Mouse (Mus musculus) retina, postnatal 1 day (tissue): ENCODE results near the gene Cend1.

Experiments
- DNase-seq: peaks from one replicate; pipeline ENCODE4 v3.0.0-alpha.2; 2012

The Cend1 gene

DNA sequence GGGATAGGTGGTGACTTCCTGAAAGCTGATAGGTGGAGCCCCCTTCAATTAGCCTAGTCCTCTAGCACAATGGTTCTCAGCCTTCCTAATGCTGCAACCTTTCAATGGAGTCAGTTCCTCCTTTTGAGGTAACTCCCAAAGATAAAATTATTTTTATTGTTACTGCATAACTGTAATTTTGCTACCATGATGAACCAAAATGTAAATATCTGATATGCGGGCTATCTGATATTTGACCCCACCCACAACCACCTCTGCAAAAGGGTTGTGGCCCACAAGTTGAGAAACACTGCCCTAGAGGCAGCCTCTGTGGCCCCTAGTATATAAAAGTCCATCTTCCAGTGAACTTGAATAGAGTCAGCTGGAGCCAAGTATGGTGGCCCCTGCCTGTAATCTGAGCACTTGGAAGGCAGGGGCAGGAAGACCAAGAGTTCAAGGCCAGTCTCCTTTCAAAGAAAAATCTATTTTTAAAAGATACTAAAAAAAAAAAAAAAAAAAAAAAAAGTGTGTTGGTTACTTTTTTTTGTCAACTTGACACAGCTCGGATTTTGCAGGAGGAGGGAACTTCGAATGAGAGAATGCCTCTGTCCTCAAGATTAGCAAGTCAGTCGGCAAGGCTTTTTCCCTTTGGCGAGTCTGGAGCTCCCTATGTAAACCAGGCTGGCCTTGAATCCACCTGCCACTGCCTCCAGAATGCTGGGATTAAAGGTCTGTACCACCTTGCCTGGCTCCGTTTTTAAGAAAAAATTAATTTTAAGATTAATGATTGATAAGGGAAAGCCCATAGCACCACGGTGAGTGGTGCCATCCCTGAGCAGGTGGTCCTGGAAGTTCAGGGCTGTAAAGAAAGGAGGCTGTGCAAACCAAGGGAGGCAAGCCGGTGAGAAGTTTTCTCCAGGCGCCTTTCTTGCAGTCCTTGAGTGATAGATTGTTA is 38.7 kb downstream of the Cend1 start:
- DNase-seq = no peak

DNA sequence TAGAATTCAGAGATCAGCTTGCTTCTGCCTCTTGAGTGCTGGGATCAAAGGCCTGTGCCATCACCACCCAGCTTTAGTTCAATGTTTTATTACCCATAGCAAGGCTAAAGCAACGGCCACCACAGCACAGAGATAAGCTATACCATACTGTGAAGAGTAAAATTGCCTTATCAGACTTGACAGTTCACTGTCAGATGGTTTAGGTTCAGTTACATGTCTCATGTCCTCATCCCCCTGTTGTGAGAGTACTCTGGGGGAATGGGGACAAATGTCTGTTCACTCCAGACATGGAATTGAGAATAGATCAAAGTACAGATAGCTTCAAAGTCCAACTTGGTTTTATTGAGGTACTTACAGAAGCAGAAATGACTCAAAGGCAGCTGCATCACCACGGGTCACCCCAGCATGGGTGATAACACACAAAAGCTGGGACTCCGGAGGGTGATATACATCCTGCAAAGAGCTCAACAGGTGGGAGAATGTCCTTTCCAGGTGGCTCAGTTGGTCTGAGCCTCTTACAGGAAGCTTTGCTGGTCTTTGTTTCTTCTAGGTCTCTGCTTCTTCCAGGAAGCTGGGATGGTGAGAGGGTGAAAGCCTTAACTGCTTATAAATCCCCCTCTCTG is 40.7 kb downstream of the Cend1 start:
- no peak for DNase-seq

DNA sequence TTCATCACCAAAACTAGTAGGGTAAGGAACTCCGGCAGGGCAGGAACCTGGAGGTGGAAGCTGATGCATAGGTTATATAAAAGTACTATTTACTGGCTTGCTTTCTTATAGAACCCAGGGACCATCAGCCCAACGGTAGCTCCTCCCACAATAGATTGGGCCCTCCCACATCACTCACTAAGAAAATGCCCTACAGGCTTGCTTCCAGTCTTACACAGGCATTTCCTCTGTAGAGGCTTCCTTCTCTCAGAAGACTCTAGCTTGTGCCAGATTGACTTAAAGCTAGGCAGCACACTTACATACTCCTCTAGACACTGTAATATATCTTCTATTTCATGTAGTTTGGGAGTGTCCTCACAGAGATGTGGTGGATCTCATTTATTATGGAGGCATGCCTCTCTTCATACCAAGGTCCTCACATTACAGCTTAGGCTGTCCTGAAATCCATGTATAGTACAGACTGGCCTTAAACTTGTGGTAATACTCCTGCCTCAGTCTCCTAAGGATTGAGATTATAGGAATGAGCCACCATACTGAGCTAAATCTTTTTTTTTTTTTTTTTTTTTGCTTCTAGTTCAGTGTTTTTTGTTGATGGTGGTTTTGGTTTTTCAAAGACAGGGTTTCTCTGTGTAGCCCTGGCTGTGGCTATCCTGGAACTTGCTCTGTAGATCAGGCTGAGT is 41.3 kb downstream of the Cend1 start:
- DNase-seq = no peak

DNA sequence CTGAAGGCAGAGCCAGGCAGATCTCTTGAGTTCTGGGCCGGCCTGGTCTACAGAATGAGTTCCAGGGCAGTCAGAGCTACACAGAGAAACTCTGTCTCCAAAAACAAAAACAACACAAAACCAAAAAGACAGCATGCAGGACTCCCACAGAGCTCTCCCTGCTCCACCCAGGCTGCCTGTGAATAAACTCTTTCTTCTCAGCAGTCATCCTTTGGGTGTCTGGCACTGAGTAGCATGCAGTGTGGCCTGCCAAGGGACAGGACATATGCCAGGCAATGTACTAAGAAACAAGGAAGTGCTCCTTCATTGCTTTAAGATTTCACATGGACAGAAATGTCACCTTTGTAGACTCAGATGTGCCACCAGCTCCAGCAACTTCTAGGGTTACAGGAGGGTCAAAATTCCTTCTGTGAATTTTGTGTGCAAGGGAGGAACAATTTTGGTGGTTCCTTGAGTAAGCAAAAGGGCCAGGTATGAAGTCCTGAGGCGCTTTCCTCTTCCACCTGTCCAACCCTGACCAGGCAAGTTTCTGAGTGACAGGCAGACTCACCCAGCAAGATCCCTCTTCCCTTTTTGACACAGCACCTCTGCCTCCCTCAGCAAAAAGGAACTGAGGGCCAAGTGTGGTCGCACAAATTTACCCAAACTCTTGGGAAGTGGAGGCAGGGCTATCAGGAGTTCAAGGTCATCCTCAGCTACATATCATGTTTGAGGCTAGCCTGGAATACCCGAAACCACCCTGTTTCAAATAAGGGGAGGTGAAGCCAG is 48.0 kb downstream of the Cend1 start:
- DNase-seq = no peak

DNA sequence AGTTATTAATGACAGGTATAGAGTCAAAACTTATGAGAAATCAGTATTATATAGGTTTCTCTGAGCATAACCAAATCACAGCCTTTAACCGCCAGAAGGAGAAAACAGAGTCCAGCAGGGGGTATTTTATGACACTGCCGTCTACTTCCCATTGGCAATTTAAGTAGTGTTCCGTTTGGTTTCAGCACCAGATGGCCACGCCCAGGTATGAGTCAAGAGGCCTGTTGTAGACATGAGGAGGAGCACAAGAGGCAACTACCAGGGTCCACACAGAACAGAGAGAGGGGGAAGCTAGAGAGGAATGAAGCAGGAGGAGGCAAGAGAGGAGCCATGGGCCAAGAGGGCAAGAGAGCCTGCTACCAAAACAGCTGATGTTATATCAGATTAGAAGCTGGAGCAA is 49.7 kb downstream of the Cend1 start:
- no peak for DNase-seq
